In genomic region chr13:113045458-113046110, GRCm38 (mm10) we compare ENCODE assay signal across 9 mouse cellular contexts. TPM values are rescaled to one million over a fixed set of nuclear protein-coding genes. Genes with fewer than 3 reads are reported as not detected.
DNase-seq lines count a peak whose midpoint lies in the region; ATAC-seq and TF ChIP-seq lines count a peak whose summit lies in the region.
"Had no signal": no experiment of that assay in that cellular context is flagged by ENCODE, and none has a peak within 500 bp of the region (broad histone marks: within the 10 kb centered on the region; RNA-seq: fewer than 3 reads in every experiment).

No protein-coding gene starts in this region.

- 13% methylated on average over 18 of the region's 18 CpGs for WGBS in heart, embryonic 12.5 days
- 35% methylated on average over 18 of the region's 18 CpGs for WGBS in hindbrain, embryonic 11.5 days
- WGBS in midbrain, embryonic 12.5 days, result 20% methylated on average over 18 of the region's 18 CpGs

- peak overlapping the region; percentile 56 for H3K4me3 ChIP-seq in heart, embryonic 12.5 days
- H3K4me3 ChIP-seq in cortical plate, adult 2 months (ENCODE audit: insufficient read depth, low read length), result peak overlapping the region; percentile 27; the same call in 1 of the 2 replicates
- peak overlapping the region; percentile 46 for H3K4me3 ChIP-seq in hindbrain, embryonic 11.5 days (ENCODE audit: low read depth, low read length)
- peak overlapping the region; percentile 52 for H3K4me3 ChIP-seq in midbrain, embryonic 12.5 days

- ATAC-seq in heart, embryonic 12.5 days (ENCODE audit: insufficient number of reproducible peaks, low FRiP score), result no peak
- no peak for ATAC-seq in hindbrain, embryonic 11.5 days (ENCODE audit: low FRiP score)
- ATAC-seq in midbrain, embryonic 12.5 days (ENCODE audit: low FRiP score, low read depth), result no peak

- H3K4me2 ChIP-seq in heart, embryonic 12.5 days, result peak overlapping the region; percentile 79
- H3K4me2 ChIP-seq in hindbrain, embryonic 11.5 days (replicated peaks; ENCODE audit: low read depth, low read length), result peak overlapping the region; percentile 37
- H3K4me2 ChIP-seq in midbrain, embryonic 12.5 days (replicated peaks), result peak overlapping the region; percentile 60

- H3K9ac ChIP-seq in heart, embryonic 12.5 days, result peak overlapping the region; percentile 71
- peak overlapping the region; percentile 65 for H3K9ac ChIP-seq in hindbrain, embryonic 11.5 days (ENCODE audit: low read depth, low read length)
- peak overlapping the region; percentile 53 for H3K9ac ChIP-seq in midbrain, embryonic 12.5 days (replicated peaks)

- TF ChIP-seq POLR2A in cortical plate, adult 2 months (IDR thresholded peaks at IDR 0.05; ENCODE audit: extremely low read depth, insufficient read depth, low read length), result no peak

- no peak for TF ChIP-seq CTCF in cortical plate, adult 2 months (IDR thresholded peaks at IDR 0.05; ENCODE audit: extremely low read depth, insufficient read depth, low read length)

- H3K27ac ChIP-seq in heart, embryonic 12.5 days (ENCODE audit: poor library complexity, severe bottlenecking), result peak overlapping the region; percentile 25
- H3K27ac ChIP-seq in cortical plate, adult 2 months (ENCODE audit: insufficient read depth, low read length), result no peak overlapping the region
- H3K27ac ChIP-seq in hindbrain, embryonic 11.5 days (ENCODE audit: low read depth, low read length), result 0 out of 2 replicates have a peak overlapping the region, but pooled peaks have one; percentile 11
- H3K27ac ChIP-seq in midbrain, embryonic 12.5 days (replicated peaks), result no peak overlapping the region

- DNase-seq in heart, postnatal 14 days, result no peak
- peak; percentile 36 for DNase-seq in hindbrain, embryonic 11.5 days (ENCODE audit: low spot score)
- no peak for DNase-seq in right cerebral cortex, postnatal 14 days
- no peak for DNase-seq in frontal cortex, postnatal 10 days (ENCODE audit: low spot score in 2 of 2)
- no peak for DNase-seq in cerebellum, postnatal 4 days (ENCODE audit: low spot score in 2 of 2)

- H3K36me3 ChIP-seq in heart, embryonic 12.5 days, result peaks cover 21% of the 10 kb centered on the region
- H3K36me3 ChIP-seq in hindbrain, embryonic 11.5 days (ENCODE audit: control insufficient read depth, insufficient read depth, low read length), result no peaks in the 10 kb centered on the region
- 0 out of 2 replicates have a peak, but pooled peaks cover 6% of the 10 kb centered on the region for H3K36me3 ChIP-seq in midbrain, embryonic 12.5 days

- H3K4me1 ChIP-seq in heart, embryonic 12.5 days (replicated peaks), result peaks cover 10% of the 10 kb centered on the region; the same call in 1 of the 2 replicates
- no peaks in the 10 kb centered on the region for H3K4me1 ChIP-seq in cortical plate, adult 2 months (ENCODE audit: control insufficient read depth, insufficient read depth, low read length)
- H3K4me1 ChIP-seq in hindbrain, embryonic 11.5 days (replicated peaks; ENCODE audit: control insufficient read depth, insufficient read depth, low read length), result no peaks in the 10 kb centered on the region
- H3K4me1 ChIP-seq in midbrain, embryonic 12.5 days, result peaks cover 7% of the 10 kb centered on the region; the same call in 1 of the 2 replicates

- intact Hi-C loops in heart, postnatal 14 days (cut with DNase I), result loop anchor here (5.0 to 10.0 kb wide), 4 partner anchors 92 to 619 kb away; partner anchors contain the start of genes Hspb3 and Snx18

- no peaks in the 10 kb centered on the region for H3K9me3 ChIP-seq in heart, embryonic 12.5 days (replicated peaks)
- no peaks in the 10 kb centered on the region for H3K9me3 ChIP-seq in hindbrain, embryonic 11.5 days (ENCODE audit: control insufficient read depth, low read length)
- H3K9me3 ChIP-seq in midbrain, embryonic 12.5 days, result no peaks in the 10 kb centered on the region

- H3K27me3 ChIP-seq in heart, embryonic 12.5 days (replicated peaks), result no peaks in the 10 kb centered on the region
- no peaks in the 10 kb centered on the region for H3K27me3 ChIP-seq in hindbrain, embryonic 11.5 days (ENCODE audit: control insufficient read depth, insufficient read depth, low read length)
- no peaks in the 10 kb centered on the region for H3K27me3 ChIP-seq in midbrain, embryonic 12.5 days
- H3K27me3 ChIP-seq: CH12.LX had no signal

RNA-seq across cellular contexts. Expression of gene Gpx8, which starts 0.6 kb away (rescaled TPM):
- 142 and 148 TPM in 2 replicates for polyA plus RNA-seq in heart, embryonic 12.5 days (2016; fragmentation: Nextera tagmentation; extraction: Ambion mirVana)
- 10 to 100 TPM; 36.1 to 41.0 TPM for total RNA-seq in heart, postnatal 14 days (2021)
- polyA plus RNA-seq in cortical plate, adult 2 months (2012; rRNA removed), result 10.4 and 10.7 TPM in 2 replicates
- 103 and 105 TPM in 2 replicates for polyA plus RNA-seq in hindbrain, embryonic 11.5 days (2014; fragmentation: Nextera tagmentation; extraction: Ambion mirVana)
- 97.4 and 102 TPM in 2 replicates for polyA plus RNA-seq in midbrain, embryonic 12.5 days (2016; fragmentation: Nextera tagmentation; extraction: Ambion mirVana)
- total RNA-seq: CH12.LX had no signal

RNA-seq across cellular contexts. Expression of gene Cdc20b, which starts 10.7 kb away (rescaled TPM):
- not detected in 2 replicates for polyA plus RNA-seq in heart, embryonic 12.5 days (2016; fragmentation: Nextera tagmentation; extraction: Ambion mirVana)
- not detected for total RNA-seq in heart, postnatal 14 days (2021)
- polyA plus RNA-seq in cortical plate, adult 2 months (2012; rRNA removed), result 0.08 TPM in 1 of 2 replicates, not detected in the other
- polyA plus RNA-seq in hindbrain, embryonic 11.5 days (2014; fragmentation: Nextera tagmentation; extraction: Ambion mirVana), result 0.92 and 2.1 TPM in 2 replicates
- polyA plus RNA-seq in midbrain, embryonic 12.5 days (2016; fragmentation: Nextera tagmentation; extraction: Ambion mirVana), result 0.15 TPM in 1 of 2 replicates, not detected in the other
- total RNA-seq: CH12.LX had no signal

RNA-seq across cellular contexts. Expression of gene Mcidas, which starts 51.9 kb away (rescaled TPM):
- polyA plus RNA-seq in heart, embryonic 12.5 days (2016; fragmentation: Nextera tagmentation; extraction: Ambion mirVana), result not detected in 2 replicates
- not detected for total RNA-seq in heart, postnatal 14 days (2021)
- polyA plus RNA-seq in cortical plate, adult 2 months (2012; rRNA removed), result 0.10 and 0.13 TPM in 2 replicates
- 2.2 and 2.7 TPM in 2 replicates for polyA plus RNA-seq in hindbrain, embryonic 11.5 days (2014; fragmentation: Nextera tagmentation; extraction: Ambion mirVana)
- polyA plus RNA-seq in midbrain, embryonic 12.5 days (2016; fragmentation: Nextera tagmentation; extraction: Ambion mirVana), result 0.24 and 1.1 TPM in 2 replicates
- total RNA-seq: CH12.LX had no signal

RNA-seq across cellular contexts. Expression of gene Gzma, which starts 55.2 kb away (rescaled TPM):
- polyA plus RNA-seq in heart, embryonic 12.5 days (2016; fragmentation: Nextera tagmentation; extraction: Ambion mirVana), result not detected in 2 replicates
- total RNA-seq in heart, postnatal 14 days (2021), result 1 to 10 TPM in 1 of 2 experiments, not detected in 1; 6.1 TPM
- 0.13 and 0.51 TPM in 2 replicates for polyA plus RNA-seq in cortical plate, adult 2 months (2012; rRNA removed)
- not detected in 2 replicates for polyA plus RNA-seq in hindbrain, embryonic 11.5 days (2014; fragmentation: Nextera tagmentation; extraction: Ambion mirVana)
- not detected in 2 replicates for polyA plus RNA-seq in midbrain, embryonic 12.5 days (2016; fragmentation: Nextera tagmentation; extraction: Ambion mirVana)
- total RNA-seq: CH12.LX had no signal

RNA-seq across cellular contexts. Expression of gene Ccno, which starts 58.0 kb away (rescaled TPM):
- 0.14 TPM in 1 of 2 replicates, not detected in the other for polyA plus RNA-seq in heart, embryonic 12.5 days (2016; fragmentation: Nextera tagmentation; extraction: Ambion mirVana)
- under 1 TPM in 1 of 2 experiments, not detected in 1; 0.19 TPM for total RNA-seq in heart, postnatal 14 days (2021)
- 1.8 and 2.7 TPM in 2 replicates for polyA plus RNA-seq in cortical plate, adult 2 months (2012; rRNA removed)
- 2.6 and 5.0 TPM in 2 replicates for polyA plus RNA-seq in hindbrain, embryonic 11.5 days (2014; fragmentation: Nextera tagmentation; extraction: Ambion mirVana)
- 0.85 and 1.9 TPM in 2 replicates for polyA plus RNA-seq in midbrain, embryonic 12.5 days (2016; fragmentation: Nextera tagmentation; extraction: Ambion mirVana)

Comparison
In these comparisons a context has a peak if more than half of its experiments do, and no peak if none do; other contexts are left out.
1. H3K27ac ChIP-seq: peak in heart, embryonic 12.5 days (single experiment) and hindbrain, embryonic 11.5 days (single experiment); none in cortical plate, adult 2 months (single experiment) and midbrain, embryonic 12.5 days (single experiment).
2. Peak in every context shown above with its lines, with median percentiles within 50 percentile points of each other: H3K4me2 ChIP-seq, H3K4me3 ChIP-seq and H3K9ac ChIP-seq.